Mouse (Mus musculus) ZHBTc4 (cell line): ENCODE measurements around the gene Khdc1b.
"Not testable (repeated sequence)": the region's sequence is repeated elsewhere in the genome, so short reads cannot be mapped to it uniquely, and the experiment has no call there.

ENCODE experiments used
- DNase-seq: peaks from one replicate; pipeline ENCODE4 v3.0.0-alpha.2; 2011; ENCODE audit warnings: low read depth, low spot score

Khdc1b gene

DNA sequence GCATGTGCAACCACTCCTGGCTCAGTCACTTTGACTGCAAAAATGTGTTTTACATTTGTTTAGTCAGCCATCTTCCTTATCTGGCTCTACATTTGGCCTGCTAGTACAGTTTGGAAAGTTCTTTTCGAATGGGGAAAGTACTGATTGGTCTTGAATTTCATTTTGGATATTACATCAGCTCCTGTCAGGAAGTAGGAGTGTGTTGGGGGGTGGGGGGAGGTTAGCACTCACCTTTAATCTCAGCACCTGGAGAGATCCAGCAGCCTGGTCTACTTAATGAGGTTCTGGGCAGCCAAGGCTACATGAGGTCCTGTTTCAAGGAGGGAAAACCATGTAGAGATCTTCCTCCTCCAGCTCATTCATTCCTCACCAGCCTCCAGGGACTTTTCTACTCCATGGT, at the start of gene Khdc1b:
Gene Khdc1b (plus strand): TSS at position 301 of the 400 bp plus-strand sequence.
- DNase-seq, result no peak

GRCm38 (mm10) chr1:21335836-21336235, 47.5 kb upstream of the Khdc1b start:
- DNase-seq, result no peak

- DNase-seq, result no peak
These were observed 42.6 kb upstream of the Khdc1b start for GRCm38 (mm10) chr1:21340745-21341144.

GRCm38 (mm10) chr1:21344253-21344652, 39.1 kb upstream of the Khdc1b start:
- peak; percentile 76 for DNase-seq

DNA sequence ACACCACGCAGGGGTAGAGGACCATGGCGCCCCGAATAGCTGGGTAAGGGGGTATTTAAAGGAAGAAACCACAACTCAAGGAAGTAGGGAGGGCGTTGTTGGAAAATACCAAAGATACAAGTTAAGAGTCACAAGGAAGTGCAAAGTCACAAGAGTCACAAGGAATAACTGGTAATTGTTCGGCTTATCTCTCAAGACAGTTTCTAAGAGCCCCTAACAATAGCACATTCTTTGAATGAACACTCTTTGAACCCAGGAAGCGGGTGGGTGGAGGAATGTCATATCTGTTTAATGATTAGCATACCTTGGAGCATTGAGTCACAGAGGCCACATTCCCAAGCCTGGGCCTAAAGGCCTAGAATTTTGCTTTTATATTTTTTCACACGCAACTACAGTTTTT, 38.6 kb upstream of the Khdc1b start:
- not testable (repeated sequence) for DNase-seq

DNA sequence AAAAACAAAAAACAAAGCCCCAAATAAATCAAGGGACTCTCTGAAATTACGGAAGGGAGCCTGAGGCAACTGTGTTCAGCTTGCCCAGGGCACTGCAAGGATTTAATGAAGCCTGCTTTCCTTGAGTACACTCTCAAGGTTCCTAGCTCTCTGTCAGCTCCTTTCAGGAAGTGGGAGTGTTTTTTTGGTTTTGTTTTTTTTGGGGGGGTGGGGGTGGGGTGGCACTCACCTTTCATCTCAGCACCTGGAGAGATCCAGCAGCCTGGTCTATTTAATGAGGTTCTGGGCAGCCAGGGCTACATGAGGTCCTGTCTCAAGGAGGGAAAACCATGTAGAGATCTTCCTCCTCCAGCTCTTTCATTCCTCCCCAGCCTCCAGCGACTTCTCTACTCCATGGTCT, 34.0 kb upstream of the Khdc1b start, which contains the start of gene Khdc1a:
Gene Khdc1a (plus strand): TSS at position 301 of the 400 bp plus-strand sequence.
- DNase-seq, result no peak

GRCm38 (mm10) chr1:21368031-21368430, 15.3 kb upstream of the Khdc1b start, which contains the start of gene Khdc1c:
Gene Khdc1c, plus strand, starts transcription at chr1:21368331.
- DNase-seq, result not testable (repeated sequence)

DNA sequence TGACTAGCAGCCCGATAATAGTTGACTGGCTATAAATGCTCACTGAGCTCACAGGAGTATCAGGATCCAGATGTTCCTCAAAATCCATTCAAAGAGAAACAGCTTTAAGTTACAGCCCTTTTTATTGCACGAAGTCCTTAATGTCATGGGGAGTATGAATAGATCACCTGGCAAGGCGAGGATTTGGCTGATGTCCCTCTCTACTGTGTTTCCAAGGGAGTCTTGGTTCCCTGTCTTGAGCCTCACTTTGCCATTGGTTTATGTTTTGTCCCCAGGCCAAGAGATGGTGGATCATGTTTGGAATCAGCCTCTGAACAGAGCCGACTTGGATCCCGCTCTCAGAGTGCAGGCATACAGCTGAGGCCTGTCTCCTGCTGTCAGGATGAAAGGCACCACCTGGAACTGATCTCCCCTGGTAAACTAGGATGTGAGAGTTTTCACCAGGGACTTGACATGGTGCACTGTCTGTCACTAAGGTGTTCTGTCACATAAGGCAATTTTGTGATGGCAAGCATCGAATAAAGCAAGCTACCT, 7.8 kb downstream of the Khdc1b start:
- no peak for DNase-seq

DNA sequence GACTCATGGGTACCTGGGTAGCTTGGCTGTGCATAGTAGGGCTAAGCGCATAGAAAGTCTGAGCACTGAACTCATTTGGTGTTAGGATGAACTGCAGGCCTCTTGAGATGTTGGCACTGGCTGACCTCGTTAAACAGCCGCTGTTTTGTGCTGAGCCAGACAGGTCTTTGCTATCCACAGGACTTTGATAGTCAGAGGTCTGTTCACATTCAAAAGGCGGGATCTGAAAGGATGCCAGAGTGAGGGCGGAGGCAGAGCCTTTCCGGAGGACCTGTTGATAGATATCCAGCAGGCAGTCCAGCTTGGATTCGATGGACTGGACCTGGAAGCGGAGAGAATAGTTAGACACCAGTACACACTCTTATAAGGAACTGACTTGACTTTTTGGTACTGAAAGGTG, 19.4 kb downstream of the Khdc1b start:
- DNase-seq, result peak; percentile 21

GRCm38 (mm10) chr1:21407266-21407665, 23.9 kb downstream of the Khdc1b start:
- no peak for DNase-seq

GRCm38 (mm10) chr1:21411331-21412196, 28.2 kb downstream of the Khdc1b start:
- peak; percentile 76 for DNase-seq

GRCm38 (mm10) chr1:21412197-21412555, 28.8 kb downstream of the Khdc1b start:
- no peak for DNase-seq

- DNase-seq, result no peak
These were observed 36.0 kb downstream of the Khdc1b start for GRCm38 (mm10) chr1:21419370-21419769.

- no peak for DNase-seq
These were observed 42.3 kb downstream of the Khdc1b start for GRCm38 (mm10) chr1:21425654-21426053.

- no peak for DNase-seq
These were observed 44.7 kb downstream of the Khdc1b start for GRCm38 (mm10) chr1:21428079-21428478.

GRCm38 (mm10) chr1:21431666-21432065, 48.3 kb downstream of the Khdc1b start:
- DNase-seq, result no peak

- DNase-seq, result no peak
These were observed 51.5 kb downstream of the Khdc1b start for GRCm38 (mm10) chr1:21434853-21435252.
